Mouse (Mus musculus) embryonic facial prominence, embryonic 12.5 days (tissue): ENCODE measurements around the gene Cebpz. TPM values are rescaled to one million over a fixed set of nuclear protein-coding genes. Genes with fewer than 3 reads are reported as not detected.
A peak's percentile ranks its signal among the peaks of the same experiment; 100 is the strongest.

Experiments
- ATAC-seq: fragments of 200-750 bp; cut with Nextera tagmentation; 2 replicates; pipeline ENCODE4 v1.8.0; 2017; ENCODE audit not compliant: insufficient number of reproducible peaks, insufficient read depth, low FRiP score, low TSS enrichment
- H3K27ac ChIP-seq: fragments of 300-500 bp; sonication (generic); 2 replicates; pipeline ENCODE4 v1.5.1; 2016; ENCODE audit warnings: mild to moderate bottlenecking
- H3K27me3 ChIP-seq: fragments of 300-500 bp; sonication (generic); 2 replicates; pipeline ENCODE4 v1.6.1; 2016; ENCODE audit warnings: mild to moderate bottlenecking, moderate library complexity
- H3K36me3 ChIP-seq: fragments of 300-500 bp; sonication (generic); 2 replicates; pipeline ENCODE4 v1.6.1; 2016; ENCODE audit warnings: mild to moderate bottlenecking
- H3K4me1 ChIP-seq: fragments of 300-500 bp; sonication (generic); 2 replicates; pipeline ENCODE4 v1.6.1; 2016
- H3K4me2 ChIP-seq: fragments of 300-500 bp; sonication (generic); replicated peaks from 2 replicates; pipeline ENCODE4 v1.6.1; 2016; ENCODE audit warnings: mild to moderate bottlenecking, moderate library complexity
- H3K4me3 ChIP-seq: fragments of 300-500 bp; sonication (generic); 2 replicates; pipeline ENCODE4 v1.5.1; 2016; ENCODE audit warnings: mild to moderate bottlenecking
- H3K9ac ChIP-seq: fragments of 300-500 bp; sonication (generic); 2 replicates; pipeline ENCODE4 v1.6.1; 2016; ENCODE audit warnings: mild to moderate bottlenecking, moderate library complexity
- H3K9me3 ChIP-seq: fragments of 300-500 bp; sonication (generic); 2 replicates; pipeline ENCODE4 v1.6.1; 2016; ENCODE audit warnings: mild to moderate bottlenecking, moderate library complexity
- WGBS: fragments of 180-500 bp; shearing (Covaris S2); methylation state at CpG from one replicate; pipeline ENCODE4 v1.1.7; 2016; 5-methylcytosine and 5-hydroxymethylcytosine counted together
- polyA plus RNA-seq: library from polyadenylated mRNA; unstranded; fragments of >200 nt; fragmentation: Nextera tagmentation; extraction: Ambion mirVana; gene quantifications from 2 replicates; pipeline ENCODE4 v1.2.1, GENCODE M21; 2016

Gene Cebpz
- 61.8 and 74.4 TPM in 2 replicates for polyA plus RNA-seq

GRCm38 (mm10) chr17:78936466-78937228 lies at the start of gene Cebpz, which contains the start of gene Ndufaf7:
Cebpz (minus strand) TSS chr17:78937066.
Ndufaf7 (plus strand) TSS chr17:78937136.
- peak; percentile 97 for ATAC-seq
- H3K27me3 ChIP-seq, result no peaks in the 10 kb centered on the region
- peak within 1 kb of the TSS; percentile 91 for H3K4me3 ChIP-seq
- H3K27ac ChIP-seq, result no peak within 1 kb of the TSS
- H3K4me2 ChIP-seq, result peak within 1 kb of the TSS; percentile 64
- H3K36me3 ChIP-seq, result peaks cover 39% of the 10 kb centered on the region
- no peaks in the 10 kb centered on the region for H3K9me3 ChIP-seq
- peak within 1 kb of the TSS; percentile 74 for H3K9ac ChIP-seq
- peaks cover 14% of the 10 kb centered on the region for H3K4me1 ChIP-seq
- under 1% methylated on average over 45 of the region's 45 CpGs for WGBS

DNA sequence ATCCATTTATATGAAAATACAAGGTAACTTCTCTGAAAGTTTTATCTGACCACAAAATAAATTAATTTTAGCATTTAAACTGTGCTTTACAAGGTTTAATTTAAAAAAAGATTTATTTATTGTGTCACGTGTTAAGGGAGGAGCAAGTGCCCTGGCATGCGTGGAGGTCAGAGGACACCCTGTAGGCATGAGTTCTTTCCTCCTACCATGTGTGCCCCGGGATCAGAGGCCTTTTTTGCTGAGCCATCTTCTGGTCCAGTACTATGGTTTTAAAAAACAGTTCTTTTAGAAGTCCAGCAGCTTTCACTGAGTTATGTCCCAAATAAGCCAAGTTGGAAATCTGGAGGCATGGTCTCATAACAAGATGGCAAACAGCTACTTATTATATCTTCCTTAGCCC lies 46.9 kb upstream of the Cebpz start:
- H3K4me3 ChIP-seq, result no peak overlapping the region
- H3K27ac ChIP-seq, result no peak overlapping the region
- H3K36me3 ChIP-seq, result peaks cover 34% of the 10 kb centered on the region
- no peaks in the 10 kb centered on the region for H3K27me3 ChIP-seq
- no peak overlapping the region for H3K4me2 ChIP-seq
- H3K9me3 ChIP-seq, result no peaks in the 10 kb centered on the region
- no peak for ATAC-seq
- peaks cover 4% of the 10 kb centered on the region; the same call in 1 of the 2 replicates for H3K4me1 ChIP-seq
- H3K9ac ChIP-seq, result no peak overlapping the region
- 83% methylated on average over 3 of the region's 3 CpGs for WGBS

DNA sequence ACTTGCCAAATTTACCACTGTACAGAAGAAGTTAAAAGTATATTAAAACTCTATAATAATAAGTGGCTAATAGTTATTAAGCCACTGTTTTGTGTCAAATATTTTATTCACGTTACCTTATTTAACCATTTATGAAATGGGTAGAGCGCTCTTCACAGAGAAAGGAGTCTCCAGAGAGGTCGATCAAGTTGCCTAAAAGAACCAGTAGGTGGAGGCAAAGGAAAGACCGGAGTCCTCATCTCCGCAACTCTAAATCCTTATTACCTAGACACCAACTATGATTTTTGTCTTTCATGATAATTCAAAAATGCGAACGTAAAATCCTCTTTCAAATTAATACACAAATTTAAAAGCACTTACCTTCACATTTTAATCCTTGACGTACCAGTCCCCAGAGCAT lies 46.3 kb upstream of the Cebpz start:
- Histone ChIP-seq H3K9me3 (no peaks in the 10 kb centered on the region), H3K9ac (no peak overlapping the region), H3K36me3 (peaks cover 34% of the 10 kb centered on the region), H3K27ac (no peak overlapping the region), H3K27me3 (no peaks in the 10 kb centered on the region), H3K4me2 (no peak overlapping the region), H3K4me3 (no peak overlapping the region), H3K4me1 (peaks cover 4% of the 10 kb centered on the region; the same call in 1 of the 2 replicates)
- ATAC-seq, result no peak
- WGBS, result 92% methylated on average over 8 of the region's 8 CpGs

- Histone ChIP-seq H3K4me2 (no peak overlapping the region), H3K36me3 (peaks cover 46% of the 10 kb centered on the region), H3K27ac (no peak overlapping the region), H3K4me1 (no peaks in the 10 kb centered on the region), H3K9me3 (no peaks in the 10 kb centered on the region), H3K9ac (no peak overlapping the region), H3K27me3 (no peaks in the 10 kb centered on the region), H3K4me3 (no peak overlapping the region)
- WGBS, result 82% methylated on average over 3 of the region's 3 CpGs
- no peak for ATAC-seq
These were observed 31.6 kb upstream of the Cebpz start for GRCm38 (mm10) chr17:78968500-78968899.

- WGBS, result 91% methylated on average over 11 of the region's 11 CpGs
These were observed 29.4 kb upstream of the Cebpz start for GRCm38 (mm10) chr17:78966092-78966883.

DNA sequence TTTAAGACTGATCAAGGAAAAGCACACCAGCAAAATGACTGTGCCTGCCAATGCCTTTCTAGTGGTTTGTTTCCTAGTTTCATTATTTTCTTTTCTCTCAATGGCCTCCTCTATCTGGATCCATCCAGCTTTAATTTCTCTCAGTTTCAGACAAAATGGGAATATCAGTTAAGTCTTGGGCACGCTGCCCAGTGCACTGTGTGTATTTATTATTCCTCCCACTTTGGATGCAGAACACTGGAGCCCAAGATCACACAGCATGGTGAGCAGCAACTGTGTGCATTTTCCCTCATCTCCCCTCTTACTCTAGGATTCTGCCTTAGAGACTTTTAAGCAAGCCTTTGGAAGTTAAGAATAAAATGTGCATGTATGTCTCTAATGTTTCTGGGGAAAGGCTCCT lies 27.5 kb upstream of the Cebpz start:
- no peak overlapping the region for H3K4me2 ChIP-seq
- peaks cover 55% of the 10 kb centered on the region for H3K36me3 ChIP-seq
- H3K4me1 ChIP-seq, result no peaks in the 10 kb centered on the region
- 97% methylated on average over 1 of the region's 1 CpGs for WGBS
- no peak for ATAC-seq
- H3K27ac ChIP-seq, result no peak overlapping the region
- no peak overlapping the region for H3K4me3 ChIP-seq
- H3K9me3 ChIP-seq, result no peaks in the 10 kb centered on the region
- no peak overlapping the region for H3K9ac ChIP-seq
- no peaks in the 10 kb centered on the region for H3K27me3 ChIP-seq

More at GRCm38 (mm10) chr17:78966092-78966883, 29.4 kb upstream of the Cebpz start:
- Histone ChIP-seq H3K36me3 (peaks cover 52% of the 10 kb centered on the region), H3K9ac (no peak overlapping the region), H3K4me1 (no peaks in the 10 kb centered on the region), H3K4me2 (no peak overlapping the region), H3K27ac (no peak overlapping the region), H3K4me3 (no peak overlapping the region), H3K9me3 (no peaks in the 10 kb centered on the region), H3K27me3 (no peaks in the 10 kb centered on the region)
- no peak for ATAC-seq

DNA sequence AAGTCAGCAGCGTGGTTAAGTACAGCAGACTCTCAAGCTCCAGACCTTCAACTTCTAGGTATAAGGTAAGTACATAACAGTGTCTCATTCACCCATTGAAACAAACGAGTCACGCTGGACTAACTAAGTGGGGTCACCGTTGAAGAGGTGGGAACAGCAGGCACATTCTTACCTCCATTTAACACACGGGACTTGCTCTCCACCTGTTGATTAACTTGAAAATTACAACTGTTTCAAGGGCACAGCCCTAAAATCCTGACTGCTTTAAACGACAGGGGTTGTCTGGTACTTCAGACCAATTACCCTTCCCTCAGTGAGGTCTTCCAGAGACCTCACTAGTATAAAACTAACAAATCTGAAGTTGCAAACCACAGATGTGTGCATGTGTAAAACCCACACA lies 22.6 kb upstream of the Cebpz start:
- H3K4me2 ChIP-seq, result no peak overlapping the region
- H3K27ac ChIP-seq, result no peak overlapping the region
- 81% methylated on average over 6 of the region's 6 CpGs for WGBS
- H3K36me3 ChIP-seq, result peaks cover 63% of the 10 kb centered on the region
- no peaks in the 10 kb centered on the region for H3K27me3 ChIP-seq
- no peaks in the 10 kb centered on the region for H3K9me3 ChIP-seq
- H3K9ac ChIP-seq, result no peak overlapping the region
- no peak for ATAC-seq
- H3K4me1 ChIP-seq, result no peaks in the 10 kb centered on the region
- H3K4me3 ChIP-seq, result no peak overlapping the region

DNA sequence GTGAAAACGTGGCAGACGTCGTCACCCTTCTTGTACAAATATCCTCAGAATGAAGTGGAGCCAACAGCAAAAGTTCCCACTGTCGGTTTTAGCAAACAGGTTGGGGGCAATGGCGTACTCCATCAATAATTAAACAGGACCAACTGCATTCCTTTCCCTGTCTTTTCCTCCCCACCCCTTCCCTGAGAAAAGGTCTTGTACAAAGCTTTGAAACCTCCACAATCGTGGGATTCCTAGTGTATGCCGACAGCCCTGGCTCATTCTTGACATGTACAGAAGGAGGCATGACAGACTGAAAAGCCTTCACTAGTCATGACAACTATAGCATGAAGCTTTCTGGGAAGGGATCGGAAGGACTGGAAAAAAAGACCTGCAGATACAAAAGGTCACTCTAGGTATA lies 16.4 kb upstream of the Cebpz start:
- peaks cover 70% of the 10 kb centered on the region for H3K36me3 ChIP-seq
- H3K4me1 ChIP-seq, result no peaks in the 10 kb centered on the region
- no peak overlapping the region for H3K4me2 ChIP-seq
- no peak overlapping the region for H3K4me3 ChIP-seq
- ATAC-seq, result no peak
- H3K27ac ChIP-seq, result no peak overlapping the region
- WGBS, result 87% methylated on average over 8 of the region's 8 CpGs
- no peak overlapping the region for H3K9ac ChIP-seq
- H3K27me3 ChIP-seq, result no peaks in the 10 kb centered on the region
- no peaks in the 10 kb centered on the region for H3K9me3 ChIP-seq

DNA sequence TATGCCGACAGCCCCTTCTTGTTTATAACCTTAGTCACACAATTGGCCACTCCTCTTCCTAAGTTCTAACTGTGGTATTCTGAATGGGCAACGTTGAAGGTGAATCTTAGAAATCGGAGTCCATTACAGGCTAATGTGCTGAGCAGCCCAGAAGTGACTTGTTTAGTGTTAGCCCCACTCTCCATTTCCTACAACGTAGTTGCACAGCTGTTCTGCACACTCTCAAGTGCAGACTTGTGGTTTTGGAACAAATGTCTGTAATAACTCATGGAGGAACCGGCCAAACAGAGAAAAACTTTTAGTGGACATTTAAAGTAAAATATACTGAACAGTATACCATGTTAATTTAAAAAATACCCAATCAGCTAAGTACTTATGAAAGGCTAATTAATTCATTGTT lies 15.2 kb upstream of the Cebpz start:
- H3K9ac ChIP-seq, result no peak overlapping the region
- WGBS, result 92% methylated on average over 5 of the region's 5 CpGs
- H3K36me3 ChIP-seq, result peaks cover 72% of the 10 kb centered on the region
- no peak overlapping the region for H3K4me2 ChIP-seq
- H3K4me3 ChIP-seq, result no peak overlapping the region
- H3K4me1 ChIP-seq, result no peaks in the 10 kb centered on the region
- H3K27ac ChIP-seq, result no peak overlapping the region
- no peaks in the 10 kb centered on the region for H3K27me3 ChIP-seq
- ATAC-seq, result no peak
- no peaks in the 10 kb centered on the region for H3K9me3 ChIP-seq

DNA sequence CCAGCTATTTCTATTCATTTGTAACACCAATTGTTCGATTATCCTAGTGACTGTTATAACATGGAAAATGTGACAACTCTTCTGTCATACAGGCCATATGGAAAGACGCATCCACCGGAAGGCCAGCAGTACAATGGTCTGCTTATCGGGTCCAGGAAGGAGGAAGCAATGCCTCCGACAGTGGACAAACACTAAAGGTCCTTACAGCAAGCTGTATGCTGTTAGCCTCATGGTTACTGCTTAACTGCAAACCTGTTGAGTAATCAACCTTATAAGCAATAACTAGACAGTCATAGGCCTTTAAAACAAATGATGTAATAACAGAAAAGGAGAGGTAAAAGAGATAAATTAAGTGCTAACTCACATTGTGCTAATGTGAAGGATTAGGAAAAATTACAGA lies 14.4 kb upstream of the Cebpz start:
- H3K4me2 ChIP-seq, result no peak overlapping the region
- no peak overlapping the region for H3K27ac ChIP-seq
- ATAC-seq, result no peak
- H3K27me3 ChIP-seq, result no peaks in the 10 kb centered on the region
- H3K4me1 ChIP-seq, result no peaks in the 10 kb centered on the region
- WGBS, result 94% methylated on average over 5 of the region's 5 CpGs
- no peak overlapping the region for H3K9ac ChIP-seq
- H3K36me3 ChIP-seq, result peaks cover 72% of the 10 kb centered on the region
- H3K4me3 ChIP-seq, result no peak overlapping the region
- H3K9me3 ChIP-seq, result no peaks in the 10 kb centered on the region

- Histone ChIP-seq H3K9me3 (no peaks in the 10 kb centered on the region), H3K36me3 (peaks cover 23% of the 10 kb centered on the region), H3K27ac (no peak overlapping the region), H3K27me3 (no peaks in the 10 kb centered on the region), H3K4me3 (no peak overlapping the region), H3K9ac (no peak overlapping the region), H3K4me2 (no peak overlapping the region), H3K4me1 (peaks cover under 1% of the 10 kb centered on the region)
- ATAC-seq, result no peak
- WGBS, result 46% methylated on average over 11 of the region's 11 CpGs
These were observed 5.7 kb upstream of the Cebpz start for GRCm38 (mm10) chr17:78942579-78942978.

DNA sequence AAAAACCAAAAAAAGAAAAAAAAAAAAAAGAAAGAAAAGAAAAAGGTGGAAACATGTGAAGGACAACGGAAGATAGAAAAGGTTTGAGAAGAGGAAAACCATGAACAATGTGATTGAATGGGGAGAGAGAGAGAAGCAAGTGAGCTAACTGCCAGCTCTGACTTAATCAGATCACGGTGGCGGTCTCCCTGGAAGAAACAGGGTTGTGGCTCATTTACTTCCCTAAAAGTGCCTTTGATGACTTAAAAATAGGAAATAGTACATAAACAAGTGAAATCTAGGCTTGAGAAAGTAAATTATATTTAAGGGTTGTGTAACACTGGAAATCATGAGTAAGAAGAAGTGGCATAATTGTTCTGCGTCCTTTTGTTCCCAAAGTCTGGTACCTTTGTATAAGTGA lies 2.1 kb upstream of the Cebpz start:
- H3K9me3 ChIP-seq, result no peaks in the 10 kb centered on the region
- H3K36me3 ChIP-seq, result peaks cover 29% of the 10 kb centered on the region
- H3K4me2 ChIP-seq, result no peak overlapping the region
- H3K9ac ChIP-seq, result no peak overlapping the region
- H3K27ac ChIP-seq, result no peak overlapping the region
- ATAC-seq, result no peak
- H3K4me1 ChIP-seq, result peaks cover 8% of the 10 kb centered on the region
- 92% methylated on average over 4 of the region's 4 CpGs for WGBS
- no peak overlapping the region for H3K4me3 ChIP-seq
- no peaks in the 10 kb centered on the region for H3K27me3 ChIP-seq
